Mouse (Mus musculus): ENCODE data around the gene Eif2ak4. TPM values are rescaled to one million over a fixed set of nuclear protein-coding genes. Genes with fewer than 3 reads are reported as not detected.
A peak's percentile ranks its signal among the peaks of the same experiment; 100 is the strongest.

Eif2ak4 gene
- polyA plus RNA-seq, 1 experiment = 2.9 TPM

- Histone ChIP-seq H3K27me3 (replicated peaks) (no peaks in the 10 kb centered on the region), H3K4me1 (peaks cover 8% of the 10 kb centered on the region), H3K4me3 (replicated peaks) (no peak overlapping the region), H3K36me3 (replicated peaks; ENCODE audit: low read length) (peaks cover 88% of the 10 kb centered on the region), H3K9me3 (no peaks in the 10 kb centered on the region)
- TF ChIP-seq FLI1 (IDR thresholded peaks at IDR 0.05; ENCODE audit: low read length) = no peak
- no peak for TF ChIP-seq GATA1 (IDR thresholded peaks at IDR 0.05; ENCODE audit: borderline replicate concordance, low read length)
These were observed 34.0 kb downstream of the Eif2ak4 start for GRCm38 (mm10) chr2:118422385-118422784.

DNA sequence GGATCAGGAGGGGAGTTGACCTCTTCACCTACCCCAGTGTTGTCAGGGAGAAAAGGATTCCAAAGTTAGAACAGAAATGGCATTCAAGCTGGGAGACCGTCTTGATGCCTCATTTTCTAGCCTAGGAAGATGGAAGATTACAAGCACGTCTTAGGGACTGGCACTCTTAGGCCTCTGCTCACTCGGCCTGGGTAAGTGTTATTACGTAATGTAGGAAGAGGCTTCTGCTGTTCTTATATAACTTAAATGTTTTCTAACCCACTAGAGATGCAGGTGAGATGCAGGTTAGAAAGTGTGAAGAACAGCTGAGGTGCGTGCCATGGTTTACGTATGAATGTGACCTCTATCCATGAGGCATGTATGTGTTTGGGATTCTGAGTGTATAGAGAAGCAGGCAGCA is 39.9 kb downstream of the Eif2ak4 start:
- no peaks in the 10 kb centered on the region for H3K9me3 ChIP-seq
- H3K27me3 ChIP-seq (replicated peaks) = no peaks in the 10 kb centered on the region
- no peak overlapping the region for H3K4me3 ChIP-seq (replicated peaks)
- no peak for TF ChIP-seq GATA1 (IDR thresholded peaks at IDR 0.05; ENCODE audit: borderline replicate concordance, low read length)
- no peak for TF ChIP-seq FLI1 (IDR thresholded peaks at IDR 0.05; ENCODE audit: low read length)
- peaks cover 88% of the 10 kb centered on the region for H3K36me3 ChIP-seq (replicated peaks; ENCODE audit: low read length)
- no peaks in the 10 kb centered on the region for H3K4me1 ChIP-seq

DNA sequence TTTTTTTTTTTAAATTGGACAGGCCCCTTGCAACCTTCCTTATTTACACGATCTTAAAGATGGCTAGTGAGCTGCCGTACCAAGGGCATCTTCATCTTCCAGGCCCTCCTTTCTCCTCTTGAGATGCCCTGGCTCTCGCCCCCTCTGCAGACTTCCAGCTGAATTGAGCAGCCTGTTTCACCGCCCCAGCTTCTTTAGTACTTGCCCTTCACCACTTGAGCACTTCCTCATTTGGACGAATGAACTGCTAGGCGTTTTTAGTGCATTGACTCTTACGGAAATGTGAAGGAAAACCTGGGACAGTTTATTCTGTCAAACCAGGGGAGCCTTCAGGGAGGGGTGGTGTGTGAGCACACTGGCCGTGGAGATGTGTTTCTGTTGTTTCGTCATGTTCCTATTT is 40.9 kb downstream of the Eif2ak4 start:
- Histone ChIP-seq H3K27me3 (replicated peaks) (no peaks in the 10 kb centered on the region), H3K9me3 (no peaks in the 10 kb centered on the region), H3K4me3 (replicated peaks) (no peak overlapping the region), H3K36me3 (replicated peaks; ENCODE audit: low read length) (peaks cover 93% of the 10 kb centered on the region), H3K4me1 (no peaks in the 10 kb centered on the region)
- TF ChIP-seq GATA1 (IDR thresholded peaks at IDR 0.05; ENCODE audit: borderline replicate concordance, low read length) (no peak), FLI1 (IDR thresholded peaks at IDR 0.05; ENCODE audit: low read length) (no peak)

DNA sequence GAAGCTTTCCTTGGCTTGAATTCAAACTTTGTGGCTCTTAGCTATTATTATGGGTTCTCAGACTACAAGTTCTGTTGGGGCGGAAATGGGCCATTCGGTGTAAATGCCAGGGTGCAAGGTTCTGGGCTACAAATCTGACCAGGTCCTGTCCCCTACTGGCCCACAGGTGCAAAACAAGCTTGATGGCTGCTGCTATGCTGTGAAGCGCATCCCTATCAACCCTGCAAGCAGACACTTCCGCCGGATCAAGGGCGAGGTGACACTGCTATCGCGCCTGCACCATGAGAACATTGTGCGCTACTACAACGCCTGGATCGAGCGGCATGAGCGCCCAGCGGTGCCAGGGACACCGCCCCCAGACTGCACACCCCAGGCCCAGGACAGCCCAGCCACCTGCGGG is 42.2 kb downstream of the Eif2ak4 start:
- TF ChIP-seq GATA1 (IDR thresholded peaks at IDR 0.05; ENCODE audit: borderline replicate concordance, low read length) (no peak), FLI1 (IDR thresholded peaks at IDR 0.05; ENCODE audit: low read length) (no peak)
- Histone ChIP-seq H3K9me3 (no peaks in the 10 kb centered on the region), H3K36me3 (replicated peaks; ENCODE audit: low read length) (peaks cover 93% of the 10 kb centered on the region), H3K27me3 (replicated peaks) (no peaks in the 10 kb centered on the region), H3K4me1 (no peaks in the 10 kb centered on the region), H3K4me3 (replicated peaks) (peak overlapping the region; percentile 50)

DNA sequence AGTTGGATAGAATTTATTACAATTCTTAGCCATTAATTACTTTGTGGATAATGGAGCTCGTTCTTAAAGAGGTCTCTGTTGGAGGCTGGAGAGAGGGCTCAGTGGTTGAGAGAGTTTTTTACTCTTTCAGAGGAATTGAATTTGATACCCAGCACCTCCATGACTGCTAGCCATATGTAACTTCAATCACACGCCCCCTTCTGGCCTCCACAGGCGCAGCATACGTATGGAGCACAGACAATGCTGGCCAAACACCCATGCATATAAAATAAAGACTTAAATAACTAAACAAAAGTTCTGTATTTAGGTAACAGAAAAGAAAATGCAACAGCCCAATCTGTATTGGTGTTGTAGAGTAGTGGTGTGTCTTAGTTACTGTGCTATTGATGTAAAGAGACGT is 43.2 kb downstream of the Eif2ak4 start:
- H3K4me1 ChIP-seq = no peaks in the 10 kb centered on the region
- no peaks in the 10 kb centered on the region for H3K27me3 ChIP-seq (replicated peaks)
- no peak overlapping the region for H3K4me3 ChIP-seq (replicated peaks)
- peaks cover 6% of the 10 kb centered on the region; the same call in 1 of the 2 replicates for H3K9me3 ChIP-seq
- no peak for TF ChIP-seq GATA1 (IDR thresholded peaks at IDR 0.05; ENCODE audit: borderline replicate concordance, low read length)
- TF ChIP-seq FLI1 (IDR thresholded peaks at IDR 0.05; ENCODE audit: low read length) = no peak
- peaks cover 94% of the 10 kb centered on the region for H3K36me3 ChIP-seq (replicated peaks; ENCODE audit: low read length)

- no peaks in the 10 kb centered on the region for H3K4me1 ChIP-seq
- peaks cover 89% of the 10 kb centered on the region for H3K36me3 ChIP-seq (replicated peaks; ENCODE audit: low read length)
- no peaks in the 10 kb centered on the region for H3K27me3 ChIP-seq (replicated peaks)
- peaks cover 9% of the 10 kb centered on the region for H3K9me3 ChIP-seq
- H3K4me3 ChIP-seq (replicated peaks) = no peak overlapping the region
- no peak for TF ChIP-seq GATA1 (IDR thresholded peaks at IDR 0.05; ENCODE audit: borderline replicate concordance, low read length)
- no peak for TF ChIP-seq FLI1 (IDR thresholded peaks at IDR 0.05; ENCODE audit: low read length)
These were observed 53.8 kb downstream of the Eif2ak4 start for GRCm38 (mm10) chr2:118442172-118442571.

DNA sequence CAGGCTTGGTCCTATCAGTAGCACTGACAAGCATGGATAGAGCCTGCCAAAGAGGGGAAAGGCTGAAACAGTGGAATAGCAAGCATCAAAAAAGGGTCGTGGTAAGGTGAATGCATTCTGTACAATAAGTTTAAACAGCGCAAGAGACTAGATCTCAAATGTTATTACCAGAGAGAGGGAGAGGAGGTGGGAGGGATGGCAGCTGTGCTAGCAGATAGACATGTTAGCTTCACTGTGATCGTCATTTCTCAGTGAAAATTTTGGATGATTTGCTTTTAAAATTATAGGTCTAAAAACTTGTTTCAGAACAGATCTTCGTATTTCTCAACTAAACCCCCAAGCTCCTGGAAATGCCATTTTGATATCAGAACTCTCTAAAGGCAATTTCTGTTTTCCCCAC is 54.3 kb downstream of the Eif2ak4 start:
- Histone ChIP-seq H3K36me3 (replicated peaks; ENCODE audit: low read length) (peaks cover 84% of the 10 kb centered on the region), H3K9me3 (peaks cover 9% of the 10 kb centered on the region), H3K27me3 (replicated peaks) (no peaks in the 10 kb centered on the region), H3K4me3 (replicated peaks) (no peak overlapping the region), H3K4me1 (no peaks in the 10 kb centered on the region)
- TF ChIP-seq FLI1 (IDR thresholded peaks at IDR 0.05; ENCODE audit: low read length) = no peak
- TF ChIP-seq GATA1 (IDR thresholded peaks at IDR 0.05; ENCODE audit: borderline replicate concordance, low read length) = no peak

DNA sequence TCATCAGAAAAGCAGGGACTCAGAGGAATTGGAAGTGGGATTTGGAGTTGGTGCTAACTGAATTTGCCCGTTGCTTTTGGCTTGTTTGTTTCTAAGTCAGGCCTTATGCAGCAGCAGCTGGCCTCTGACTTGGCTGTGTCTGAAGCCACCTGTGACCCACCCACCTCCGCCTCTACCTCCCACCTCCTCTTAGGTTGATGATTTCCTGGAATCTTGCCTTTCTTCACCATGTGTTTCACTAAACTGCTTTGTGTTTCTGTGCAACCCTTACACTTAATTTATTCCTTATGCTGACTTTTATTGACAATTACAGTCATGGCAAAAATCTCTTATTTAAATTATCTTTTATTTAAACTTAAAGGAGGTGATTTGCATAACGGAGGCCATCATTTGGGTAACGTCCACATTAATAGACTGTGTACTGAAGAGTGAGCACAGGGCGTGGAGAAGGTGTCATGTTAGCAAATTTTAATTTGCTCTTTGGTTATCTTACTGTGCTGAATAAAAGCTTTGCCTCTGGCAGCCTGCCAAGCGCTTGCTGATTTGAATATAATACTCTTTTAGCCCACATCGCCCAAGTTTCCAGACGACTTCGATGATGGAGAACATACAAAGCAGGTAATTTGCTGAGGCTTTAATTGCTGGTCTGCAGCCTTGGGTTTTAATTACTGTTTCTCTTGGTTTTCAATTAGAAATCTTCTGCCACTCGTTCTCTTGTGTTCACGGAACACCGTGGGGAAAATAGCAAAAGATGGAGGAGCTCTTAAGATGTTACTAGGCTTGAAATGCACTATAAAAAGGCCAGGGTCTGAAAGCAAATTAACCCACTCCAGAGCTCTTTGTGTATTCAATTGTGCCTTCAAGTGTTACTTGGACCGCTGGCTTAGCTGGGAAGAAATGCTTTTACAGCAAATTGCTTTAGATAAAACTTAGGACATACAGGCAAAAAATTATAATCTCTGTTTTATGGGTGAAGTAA is 57.6 kb downstream of the Eif2ak4 start:
- Histone ChIP-seq H3K4me3 (replicated peaks) (no peak overlapping the region), H3K36me3 (replicated peaks; ENCODE audit: low read length) (peaks cover 80% of the 10 kb centered on the region), H3K9me3 (peaks cover 9% of the 10 kb centered on the region), H3K4me1 (no peaks in the 10 kb centered on the region), H3K27me3 (replicated peaks) (no peaks in the 10 kb centered on the region)
- no peak for TF ChIP-seq FLI1 (IDR thresholded peaks at IDR 0.05; ENCODE audit: low read length)
- no peak for TF ChIP-seq GATA1 (IDR thresholded peaks at IDR 0.05; ENCODE audit: borderline replicate concordance, low read length)

DNA sequence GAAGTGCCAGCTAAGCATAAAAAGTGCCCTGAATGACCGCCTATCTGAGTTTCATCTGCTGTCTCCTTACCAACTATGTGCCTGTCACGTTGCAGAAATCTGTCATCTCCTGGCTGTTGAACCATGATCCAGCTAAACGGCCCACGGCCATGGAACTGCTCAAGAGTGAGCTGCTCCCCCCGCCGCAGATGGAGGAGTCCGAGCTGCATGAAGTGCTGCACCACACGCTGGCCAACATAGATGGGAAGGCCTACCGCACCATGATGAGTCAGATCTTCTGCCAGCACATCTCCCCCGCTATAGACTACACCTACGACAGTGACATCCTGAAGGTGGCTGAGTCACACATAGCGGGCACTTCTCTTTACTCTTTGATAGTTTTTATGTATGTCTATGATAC is 59.8 kb downstream of the Eif2ak4 start:
- no peak for TF ChIP-seq GATA1 (IDR thresholded peaks at IDR 0.05; ENCODE audit: borderline replicate concordance, low read length)
- no peak for TF ChIP-seq FLI1 (IDR thresholded peaks at IDR 0.05; ENCODE audit: low read length)
- Histone ChIP-seq H3K4me3 (replicated peaks) (no peak overlapping the region), H3K36me3 (replicated peaks; ENCODE audit: low read length) (peaks cover 79% of the 10 kb centered on the region), H3K4me1 (peaks cover 9% of the 10 kb centered on the region), H3K27me3 (replicated peaks) (no peaks in the 10 kb centered on the region), H3K9me3 (peaks cover 9% of the 10 kb centered on the region)

DNA sequence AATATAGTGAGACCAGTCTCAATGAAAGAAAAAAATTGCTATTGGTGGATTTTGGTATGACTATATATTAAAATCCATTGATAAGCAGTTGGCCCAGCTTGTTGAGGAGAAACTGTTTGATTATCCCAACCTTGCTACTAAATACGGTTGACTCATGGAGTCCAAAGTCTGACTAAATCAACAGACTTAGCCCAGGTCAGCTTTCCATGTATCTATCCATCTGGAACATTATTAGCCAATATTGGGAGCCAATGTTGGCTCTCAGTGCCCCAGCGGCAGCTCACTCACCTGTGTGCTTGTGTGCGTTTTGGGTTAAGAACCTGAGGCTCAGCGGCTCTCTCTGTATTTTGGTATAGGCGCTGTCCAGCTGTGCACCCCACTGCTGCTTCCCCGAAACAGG is 62.6 kb downstream of the Eif2ak4 start:
- Histone ChIP-seq H3K36me3 (replicated peaks; ENCODE audit: low read length) (peaks cover 88% of the 10 kb centered on the region), H3K4me1 (peaks cover 9% of the 10 kb centered on the region), H3K27me3 (replicated peaks) (no peaks in the 10 kb centered on the region), H3K9me3 (no peaks in the 10 kb centered on the region), H3K4me3 (replicated peaks) (no peak overlapping the region)
- TF ChIP-seq GATA1 (IDR thresholded peaks at IDR 0.05; ENCODE audit: borderline replicate concordance, low read length) = no peak
- TF ChIP-seq FLI1 (IDR thresholded peaks at IDR 0.05; ENCODE audit: low read length) = no peak
